Mouse (Mus musculus) stomach, embryonic 15.5 days (tissue): ENCODE results near the gene Pls1. TPM values are rescaled to one million over a fixed set of nuclear protein-coding genes. Genes with fewer than 3 reads are reported as not detected.

Source experiments
- ATAC-seq: fragments of 200-750 bp; cut with Nextera tagmentation; 2 replicates; pipeline ENCODE4 v1.8.0; 2017; ENCODE audit warnings: low read depth, moderate number of reproducible peaks, moderate TSS enrichment; ENCODE audit not compliant: insufficient read depth, low FRiP score
- H3K27ac ChIP-seq: fragments of 300-500 bp; sonication (generic); 2 replicates; pipeline ENCODE4 v1.5.1; 2015; ENCODE audit warnings: mild to moderate bottlenecking, inconsistent platforms
- H3K27me3 ChIP-seq: fragments of 300-500 bp; sonication (generic); replicated peaks from 2 replicates; pipeline ENCODE4 v1.6.1; 2015; ENCODE audit warnings: inconsistent platforms
- H3K36me3 ChIP-seq: fragments of 300-500 bp; sonication (generic); 2 replicates; pipeline ENCODE4 v1.6.1; 2015; ENCODE audit warnings: inconsistent platforms
- H3K4me1 ChIP-seq: fragments of 300-500 bp; sonication (generic); 2 replicates; pipeline ENCODE4 v1.6.1; 2015; ENCODE audit warnings: inconsistent platforms
- H3K4me2 ChIP-seq: fragments of 300-500 bp; sonication (generic); 2 replicates; pipeline ENCODE4 v1.6.1; 2015; ENCODE audit warnings: mild to moderate bottlenecking, inconsistent platforms
- H3K4me3 ChIP-seq: fragments of 300-500 bp; sonication (generic); replicated peaks from 2 replicates; pipeline ENCODE4 v1.5.1; 2015; ENCODE audit warnings: inconsistent platforms
- H3K9ac ChIP-seq: fragments of 300-500 bp; sonication (generic); 2 replicates; pipeline ENCODE4 v1.6.1; 2015; ENCODE audit warnings: inconsistent platforms
- H3K9me3 ChIP-seq: fragments of 300-500 bp; sonication (generic); 2 replicates; pipeline ENCODE4 v1.6.1; 2016; ENCODE audit warnings: inconsistent platforms
- WGBS: fragments of 180-500 bp; shearing (Covaris S2); methylation state at CpG from one replicate; pipeline ENCODE4 v1.1.7; 2015; 5-methylcytosine and 5-hydroxymethylcytosine counted together
- polyA plus RNA-seq: library from polyadenylated mRNA; unstranded; fragments of >200 nt; fragmentation: Nextera tagmentation; extraction: Ambion mirVana; gene quantifications from 2 replicates; pipeline ENCODE4 v1.2.1, GENCODE M21; 2015

Pls1 gene
- 32.5 and 36.7 TPM in 2 replicates for polyA plus RNA-seq

- Histone ChIP-seq H3K9me3 (no peaks in the 10 kb centered on the region), H3K4me2 (peak within 1 kb of the TSS; percentile 94), H3K9ac (peak within 1 kb of the TSS; percentile 34; the same call in 1 of the 2 replicates), H3K36me3 (no peaks in the 10 kb centered on the region), H3K4me1 (peaks cover 3% of the 10 kb centered on the region; the same call in 1 of the 2 replicates), H3K4me3 (peak within 1 kb of the TSS; percentile 64), H3K27me3 (0 out of 2 replicates have a peak, but pooled peaks cover 4% of the 10 kb centered on the region), H3K27ac (peak within 1 kb of the TSS; percentile 72)
- WGBS = under 1% methylated on average over 46 of the region's 46 CpGs
- ATAC-seq = peak; percentile 90
These were observed at the start of gene Pls1 for GRCm38 (mm10) chr9:95844825-95845460. Gene Pls1 (minus strand): TSS chr9:95845311.

- no peaks in the 10 kb centered on the region for H3K9me3 ChIP-seq
- no peak for ATAC-seq
- no peak overlapping the region for H3K27ac ChIP-seq
- H3K4me1 ChIP-seq = no peaks in the 10 kb centered on the region
- 92% methylated on average over 2 of the region's 2 CpGs for WGBS
- no peak overlapping the region for H3K4me2 ChIP-seq
- no peak overlapping the region for H3K9ac ChIP-seq
- no peak overlapping the region for H3K4me3 ChIP-seq
- 0 out of 2 replicates have a peak, but pooled peaks cover 5% of the 10 kb centered on the region for H3K36me3 ChIP-seq
- no peaks in the 10 kb centered on the region for H3K27me3 ChIP-seq
These were observed 37.6 kb upstream of the Pls1 start for GRCm38 (mm10) chr9:95882751-95883150.

GRCm38 (mm10) chr9:95878246-95878645, 33.1 kb upstream of the Pls1 start:
- Histone ChIP-seq H3K4me3 (no peak overlapping the region), H3K9ac (no peak overlapping the region), H3K4me1 (no peaks in the 10 kb centered on the region), H3K36me3 (peaks cover 7% of the 10 kb centered on the region; the same call in 1 of the 2 replicates), H3K27me3 (no peaks in the 10 kb centered on the region), H3K27ac (no peak overlapping the region), H3K9me3 (no peaks in the 10 kb centered on the region), H3K4me2 (no peak overlapping the region)
- no peak for ATAC-seq
- WGBS = 72% methylated on average over 5 of the region's 5 CpGs

GRCm38 (mm10) chr9:95858027-95858570, 13.0 kb upstream of the Pls1 start:
- no peaks in the 10 kb centered on the region; the same call in 1 of the 2 replicates for H3K36me3 ChIP-seq
- WGBS = under 1% methylated on average over 31 of the region's 31 CpGs
- H3K9me3 ChIP-seq = no peaks in the 10 kb centered on the region
- peak overlapping the region; percentile 78 for H3K4me2 ChIP-seq
- no peaks in the 10 kb centered on the region for H3K27me3 ChIP-seq
- peak overlapping the region; percentile 19 for H3K27ac ChIP-seq
- no peaks in the 10 kb centered on the region for H3K4me1 ChIP-seq
- no peak for ATAC-seq
- H3K4me3 ChIP-seq = peak overlapping the region; percentile 81
- H3K9ac ChIP-seq = peak overlapping the region; percentile 57

GRCm38 (mm10) chr9:95857414-95858026, 12.4 kb upstream of the Pls1 start, which contains the start of gene Atr:
Gene Atr (plus strand): TSS chr9:95857597.
- WGBS = under 1% methylated on average over 67 of the region's 69 CpGs
- no peaks in the 10 kb centered on the region for H3K9me3 ChIP-seq

GRCm38 (mm10) chr9:95856004-95856403, 10.9 kb upstream of the Pls1 start:
- Histone ChIP-seq H3K4me3 (no peak overlapping the region), H3K4me2 (no peak overlapping the region), H3K9ac (no peak overlapping the region), H3K27me3 (no peaks in the 10 kb centered on the region), H3K9me3 (no peaks in the 10 kb centered on the region), H3K27ac (no peak overlapping the region), H3K4me1 (no peaks in the 10 kb centered on the region), H3K36me3 (no peaks in the 10 kb centered on the region)
- WGBS = 87% methylated on average over 4 of the region's 4 CpGs
- no peak for ATAC-seq

More at GRCm38 (mm10) chr9:95857414-95858026, 12.4 kb upstream of the Pls1 start, which contains the start of gene Atr:
- peak within 1 kb of the TSS; percentile 78 for H3K4me2 ChIP-seq
- no peaks in the 10 kb centered on the region for H3K27me3 ChIP-seq
- H3K4me3 ChIP-seq = peak within 1 kb of the TSS; percentile 81
- H3K27ac ChIP-seq = peak within 1 kb of the TSS; percentile 19
- H3K36me3 ChIP-seq = no peaks in the 10 kb centered on the region
- ATAC-seq = peak; percentile 92
- H3K9ac ChIP-seq = peak within 1 kb of the TSS; percentile 57
- no peaks in the 10 kb centered on the region for H3K4me1 ChIP-seq

GRCm38 (mm10) chr9:95854891-95855290, 9.8 kb upstream of the Pls1 start:
- Histone ChIP-seq H3K4me1 (no peaks in the 10 kb centered on the region), H3K27ac (no peak overlapping the region), H3K27me3 (no peaks in the 10 kb centered on the region), H3K4me2 (no peak overlapping the region), H3K9me3 (no peaks in the 10 kb centered on the region), H3K36me3 (no peaks in the 10 kb centered on the region), H3K9ac (no peak overlapping the region), H3K4me3 (no peak overlapping the region)
- WGBS = 58% methylated on average over 2 of the region's 2 CpGs
- no peak for ATAC-seq

GRCm38 (mm10) chr9:95852896-95853295, 7.8 kb upstream of the Pls1 start:
- 23% methylated on average over 4 of the region's 4 CpGs for WGBS
- no peaks in the 10 kb centered on the region for H3K27me3 ChIP-seq
- no peak overlapping the region for H3K9ac ChIP-seq
- no peak overlapping the region for H3K4me3 ChIP-seq
- ATAC-seq = no peak
- H3K4me1 ChIP-seq = no peaks in the 10 kb centered on the region
- H3K4me2 ChIP-seq = no peak overlapping the region
- H3K36me3 ChIP-seq = no peaks in the 10 kb centered on the region
- no peak overlapping the region for H3K27ac ChIP-seq
- H3K9me3 ChIP-seq = no peaks in the 10 kb centered on the region

- 68% methylated on average over 11 of the region's 11 CpGs for WGBS
- Histone ChIP-seq H3K27ac (no peak overlapping the region), H3K9ac (no peak overlapping the region), H3K27me3 (no peaks in the 10 kb centered on the region), H3K4me1 (no peaks in the 10 kb centered on the region), H3K36me3 (no peaks in the 10 kb centered on the region), H3K4me2 (no peak overlapping the region), H3K4me3 (no peak overlapping the region), H3K9me3 (no peaks in the 10 kb centered on the region)
- ATAC-seq = no peak
These were observed 6.6 kb upstream of the Pls1 start for GRCm38 (mm10) chr9:95851671-95852070.

- 0 out of 2 replicates have a peak, but pooled peaks cover 4% of the 10 kb centered on the region for H3K27me3 ChIP-seq
- H3K4me1 ChIP-seq = peaks cover 3% of the 10 kb centered on the region; the same call in 1 of the 2 replicates
- H3K9me3 ChIP-seq = no peaks in the 10 kb centered on the region
- peak overlapping the region; percentile 25; the same call in 1 of the 2 replicates for H3K4me2 ChIP-seq
- no peak overlapping the region for H3K27ac ChIP-seq
- no peak overlapping the region for H3K9ac ChIP-seq
- ATAC-seq = peak; percentile 37; the same call in 1 of the 2 replicates
- H3K4me3 ChIP-seq = no peak overlapping the region; the same call in 1 of the 2 replicates
- WGBS = 42% methylated on average over 4 of the region's 4 CpGs
- H3K36me3 ChIP-seq = no peaks in the 10 kb centered on the region
These were observed 600 bp upstream of the Pls1 start for GRCm38 (mm10) chr9:95845711-95846110.

GRCm38 (mm10) chr9:95839424-95839823, 5.7 kb downstream of the Pls1 start:
- no peak for ATAC-seq
- no peaks in the 10 kb centered on the region; the same call in 1 of the 2 replicates for H3K4me1 ChIP-seq
- no peak overlapping the region for H3K4me3 ChIP-seq
- no peaks in the 10 kb centered on the region for H3K9me3 ChIP-seq
- no peak overlapping the region for H3K4me2 ChIP-seq
- H3K36me3 ChIP-seq = no peaks in the 10 kb centered on the region
- H3K27me3 ChIP-seq = 0 out of 2 replicates have a peak, but pooled peaks cover 4% of the 10 kb centered on the region
- H3K9ac ChIP-seq = no peak overlapping the region
- WGBS = 72% methylated on average over 3 of the region's 3 CpGs
- no peak overlapping the region for H3K27ac ChIP-seq

GRCm38 (mm10) chr9:95835741-95836140, 9.4 kb downstream of the Pls1 start:
- 87% methylated on average over 10 of the region's 10 CpGs for WGBS
- no peaks in the 10 kb centered on the region for H3K9me3 ChIP-seq
- no peak overlapping the region for H3K4me2 ChIP-seq
- no peak overlapping the region for H3K27ac ChIP-seq
- no peaks in the 10 kb centered on the region for H3K4me1 ChIP-seq
- no peaks in the 10 kb centered on the region for H3K27me3 ChIP-seq
- no peak overlapping the region for H3K4me3 ChIP-seq
- no peaks in the 10 kb centered on the region for H3K36me3 ChIP-seq
- ATAC-seq = no peak
- H3K9ac ChIP-seq = no peak overlapping the region
